Mouse (Mus musculus) lung, postnatal 0 days (tissue): ENCODE results near the gene Ubox5.

Source experiments
- CTCF ChIP-seq: IDR thresholded peaks from 2 replicates; pipeline ENCODE4 v1.5.1; 2016; ENCODE audit warnings: antibody characterized with exemption, mild to moderate bottlenecking
- EP300 ChIP-seq: IDR thresholded peaks from 2 replicates; pipeline ENCODE4 v1.6.1; 2016; ENCODE audit warnings: antibody characterized with exemption, mild to moderate bottlenecking, control low read depth

DNA sequence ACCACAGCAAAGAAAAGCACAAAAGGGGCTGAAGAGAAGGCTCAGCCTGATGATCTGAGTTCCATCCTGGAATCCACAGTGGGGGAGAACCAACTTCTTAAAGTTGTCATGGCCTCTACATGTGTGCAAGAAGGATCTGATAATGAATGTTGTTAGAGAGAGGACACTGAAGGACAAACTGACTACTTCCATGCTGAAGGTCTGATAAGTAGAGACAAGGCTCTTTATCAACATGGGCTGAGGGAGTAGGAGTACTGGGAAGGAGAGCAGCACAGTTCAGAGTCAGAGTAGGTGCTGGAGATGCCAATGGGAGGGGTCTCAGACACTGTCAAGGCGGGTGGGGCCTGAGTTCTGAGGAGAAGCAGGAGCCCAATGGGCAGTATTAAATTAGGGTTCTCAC is 34.2 kb downstream of the Ubox5 start:
- TF ChIP-seq CTCF (no peak), EP300 (no peak)
